Mouse (Mus musculus) gastrocnemius, postnatal 25 days (tissue): ENCODE results near the gene 1700029P11Rik. TPM values are rescaled to one million over a fixed set of nuclear protein-coding genes. Genes with fewer than 3 reads are reported as not detected.
"Not testable (repeated sequence)": the region's sequence is repeated elsewhere in the genome, so short reads cannot be mapped to it uniquely, and the experiment has no call there.

Source experiments
- DNase-seq: peaks from one replicate; pipeline ENCODE4 v3.0.0; 2022
- total RNA-seq, 2 experiments: library from RNA; stranded (reverse); gene quantifications; 1 replicate in 1 of 2; 2 replicates in 1 of 2; pipeline ENCODE4 v1.2.3; 2021

Gene 1700029P11Rik
- total RNA-seq, 2 experiments from 2014 or later: not detected

DNA sequence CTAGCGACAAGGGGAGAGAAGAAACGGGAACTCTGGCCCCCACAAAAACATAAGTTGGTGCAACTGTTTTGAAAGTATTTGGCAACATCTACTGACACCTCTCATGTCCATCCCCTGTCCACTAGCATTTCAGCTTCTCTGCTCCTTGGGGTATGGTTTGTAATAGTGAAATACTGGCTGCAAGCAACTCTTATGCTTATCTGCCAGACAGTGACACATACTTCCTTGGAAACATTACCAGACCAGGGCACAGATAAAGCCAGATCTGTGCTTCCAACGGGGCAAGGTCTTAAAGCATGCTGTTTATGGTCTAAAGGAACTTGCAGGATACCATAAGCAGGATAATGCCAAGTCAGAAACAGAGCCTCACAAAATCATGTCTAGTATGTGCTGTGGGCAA lies 21.4 kb upstream of the 1700029P11Rik start:
- no peak for DNase-seq

GRCm38 (mm10) chr15:81960171-81961077 lies 19.9 kb upstream of the 1700029P11Rik start, which contains the start of gene Pmm1:
Gene Pmm1 (minus strand): TSS chr15:81960930.
- DNase-seq: peak; percentile 98

DNA sequence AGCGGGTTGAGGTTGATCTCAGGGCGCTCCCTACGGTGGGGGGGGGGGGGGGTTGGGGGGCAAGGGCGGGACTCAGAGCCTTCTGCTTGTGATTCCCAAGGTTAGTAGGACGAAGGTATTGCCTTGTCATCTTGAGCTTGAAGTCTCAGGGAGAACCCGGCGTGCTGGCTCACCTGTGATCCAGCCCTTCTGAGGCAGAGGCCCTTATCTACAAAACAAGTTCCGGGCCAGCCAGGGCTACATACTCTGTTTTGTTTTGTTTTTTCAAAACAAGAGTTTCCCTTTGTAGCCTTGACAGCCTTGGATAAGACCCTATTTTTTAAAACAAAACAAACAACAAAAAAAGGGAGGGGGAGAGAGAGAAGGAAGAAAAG lies 19.3 kb upstream of the 1700029P11Rik start:
- no peak for DNase-seq

- DNase-seq: no peak
Measured at GRCm38 (mm10) chr15:81964262-81964661, 16.1 kb upstream of the 1700029P11Rik start.

DNA sequence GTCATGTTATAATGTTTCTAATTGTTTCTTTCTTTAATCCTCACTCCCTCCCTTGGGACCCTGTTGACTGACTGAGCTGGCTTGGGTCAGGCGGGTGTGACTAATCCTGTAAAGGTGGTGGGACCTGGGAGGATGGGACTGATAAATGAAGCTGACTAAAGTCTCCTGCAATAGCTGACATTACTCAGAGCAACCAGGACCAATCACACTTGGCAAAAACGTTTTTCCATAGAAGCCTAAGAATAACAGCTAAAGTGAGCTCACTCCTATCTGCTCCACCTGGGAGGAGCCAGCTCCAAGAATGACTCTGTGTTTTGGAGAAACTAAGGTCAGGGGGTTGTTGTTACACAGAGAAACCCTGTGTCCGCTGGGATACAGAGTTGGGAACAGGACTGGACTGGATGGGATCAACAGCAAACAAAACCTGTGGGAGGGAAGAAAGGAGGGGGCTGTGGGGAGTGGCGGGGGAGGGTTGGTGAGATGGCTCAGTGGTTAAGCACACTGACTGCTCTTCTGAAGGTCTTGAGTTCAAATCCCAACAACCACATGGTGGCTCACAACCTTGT lies 15.3 kb upstream of the 1700029P11Rik start:
- no peak for DNase-seq

DNA sequence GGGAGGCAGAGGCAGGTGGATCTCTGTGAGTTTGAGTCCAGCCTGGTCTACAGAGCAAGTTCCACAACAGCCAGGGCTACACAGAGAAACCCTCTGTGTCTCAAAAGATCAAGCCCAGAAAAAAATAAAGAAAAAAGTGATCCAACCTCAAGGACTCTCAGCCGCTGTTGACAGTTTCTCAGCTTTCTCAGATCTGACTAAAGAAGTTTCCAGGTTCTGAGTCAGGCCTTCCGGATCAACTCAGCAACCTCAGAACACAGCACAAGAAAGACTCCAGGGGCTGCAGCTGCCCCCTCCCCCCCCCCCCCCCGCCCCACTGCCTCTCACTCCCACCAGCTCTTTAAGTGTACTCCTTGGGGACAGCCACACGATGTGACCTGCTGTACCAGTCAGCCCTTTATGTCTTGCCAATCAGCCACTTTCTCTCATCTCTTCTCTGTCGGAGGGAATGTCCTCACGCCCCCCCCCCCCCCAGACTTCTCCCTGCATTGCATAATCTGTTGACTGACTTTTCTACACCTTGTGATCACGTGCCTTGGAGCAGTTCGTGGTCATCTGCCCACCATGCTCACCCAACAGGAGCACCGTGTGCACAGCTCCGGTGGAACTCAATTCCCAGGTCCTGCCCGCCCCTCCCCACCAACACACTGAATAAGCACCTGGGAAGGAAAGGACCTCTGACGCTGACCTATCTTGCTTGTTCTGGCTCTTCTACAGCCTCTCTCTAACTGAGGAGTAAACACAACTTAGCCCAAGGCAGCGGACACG lies 14.1 kb upstream of the 1700029P11Rik start:
- DNase-seq: no peak

- no peak for DNase-seq
Measured at GRCm38 (mm10) chr15:81967821-81968220, 12.5 kb upstream of the 1700029P11Rik start.

DNA sequence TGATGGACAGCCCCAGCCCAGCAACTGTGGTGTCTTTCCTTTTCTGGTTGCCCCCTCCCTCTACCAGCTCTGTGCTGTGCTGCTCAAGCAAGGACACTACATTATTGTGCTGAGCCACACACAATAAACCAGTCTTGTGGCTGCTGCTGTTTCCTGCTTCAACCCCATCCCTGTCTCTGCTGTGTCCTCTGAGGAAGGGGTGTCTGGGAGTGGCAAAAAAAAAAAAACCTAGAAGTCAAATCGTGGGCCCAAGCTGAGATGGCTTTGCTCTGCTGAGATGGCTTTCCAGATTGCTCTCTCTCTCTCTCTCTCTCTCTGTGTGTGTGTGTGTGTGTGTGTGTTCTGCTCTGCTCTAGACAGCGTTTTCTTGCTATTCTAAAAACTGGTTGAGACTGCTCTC lies 11.9 kb upstream of the 1700029P11Rik start:
- no peak for DNase-seq

- DNase-seq: no peak
Measured at GRCm38 (mm10) chr15:81969173-81969572, 11.2 kb upstream of the 1700029P11Rik start.

DNA sequence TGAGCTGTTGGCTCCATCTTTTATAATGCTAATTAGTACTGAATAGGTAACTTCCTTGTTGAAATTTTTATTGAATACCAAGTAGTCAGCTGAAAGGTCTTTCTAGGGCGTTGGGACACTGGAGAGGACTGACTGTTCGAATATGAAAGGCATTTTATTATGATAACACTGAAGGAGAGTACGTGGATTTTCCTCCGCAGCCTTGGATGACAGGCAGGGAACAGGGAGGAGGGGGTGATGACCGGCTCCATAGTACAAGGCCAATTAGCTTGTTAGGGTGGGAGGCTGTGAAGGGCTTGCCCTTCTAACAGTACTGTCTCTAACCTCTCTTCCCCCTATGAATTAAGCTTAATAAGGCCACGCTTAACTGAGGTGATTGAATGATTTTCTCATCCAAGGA lies 10.7 kb upstream of the 1700029P11Rik start:
- not testable (repeated sequence) for DNase-seq

GRCm38 (mm10) chr15:81970498-81970897 lies 9.8 kb upstream of the 1700029P11Rik start:
- DNase-seq: not testable (repeated sequence)

- DNase-seq: not testable (repeated sequence)
Measured at GRCm38 (mm10) chr15:81975156-81975555, 5.2 kb upstream of the 1700029P11Rik start.

- no peak for DNase-seq
Measured at GRCm38 (mm10) chr15:81982173-81982572, 1.8 kb downstream of the 1700029P11Rik start.

DNA sequence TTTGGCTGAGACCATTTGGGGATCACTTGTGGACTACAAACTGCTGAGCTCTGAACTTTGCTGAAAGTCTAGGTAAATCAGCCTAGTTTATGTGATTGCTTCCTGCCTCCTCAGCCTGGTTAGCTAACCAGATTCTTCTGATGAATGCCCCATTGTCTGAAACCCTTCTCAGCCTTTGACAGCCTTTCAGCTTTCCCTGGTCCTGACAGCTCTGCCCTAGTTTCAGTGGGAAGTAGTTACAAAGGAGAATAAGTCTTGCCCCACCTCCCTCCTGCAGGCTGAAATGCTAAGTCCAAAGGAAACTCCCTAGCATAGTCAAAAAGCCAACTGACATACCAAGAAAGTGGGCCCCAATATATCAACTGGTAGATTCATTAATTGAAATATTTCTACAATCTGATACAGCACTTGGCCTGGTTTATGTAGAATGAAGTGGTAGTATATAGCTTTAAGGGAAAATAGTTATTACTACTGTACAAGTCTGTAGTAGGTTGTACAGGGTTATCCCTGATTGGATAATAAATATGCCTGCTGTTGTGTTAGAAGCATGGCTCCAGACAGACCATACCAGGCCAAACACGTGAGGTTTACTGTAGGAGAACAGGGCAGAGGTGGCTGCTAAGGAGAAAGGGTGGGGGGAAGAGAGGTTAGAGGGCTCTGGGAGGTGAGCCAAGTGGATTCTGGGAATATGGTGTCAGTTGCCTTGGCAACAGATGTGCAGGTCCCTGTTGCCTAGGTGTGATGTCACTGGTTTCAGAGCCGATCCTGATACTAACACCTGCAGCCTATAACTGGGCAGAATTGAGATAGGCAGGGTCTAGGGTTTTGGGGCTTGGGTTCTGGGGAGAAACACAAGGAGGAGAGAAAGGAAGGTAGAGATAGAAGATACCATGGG lies 5.2 kb downstream of the 1700029P11Rik start:
- no peak for DNase-seq

DNA sequence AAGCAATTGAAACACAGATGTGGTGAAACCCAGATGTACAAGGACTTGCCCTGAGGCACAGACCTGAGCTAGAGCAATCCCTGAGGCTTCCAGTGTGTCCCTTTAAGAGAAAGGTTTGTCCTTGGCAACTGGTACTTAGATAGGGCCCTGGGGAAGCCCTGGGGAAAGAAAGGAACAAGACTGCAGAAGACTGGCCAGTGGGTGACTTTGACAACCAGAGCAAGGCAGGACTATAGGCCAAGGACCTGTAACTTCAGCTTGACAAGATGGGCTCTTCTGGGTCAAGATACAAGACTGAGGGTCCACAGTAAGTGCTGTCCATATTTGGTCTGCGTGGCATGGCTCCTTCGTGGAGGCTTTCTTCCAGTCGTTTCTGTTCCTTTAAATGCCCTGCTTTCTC lies 7.3 kb downstream of the 1700029P11Rik start, which contains the start of gene Xrcc6:
Xrcc6 (plus strand) TSS at position 190 of the 400 bp plus-strand sequence.
- no peak for DNase-seq

DNA sequence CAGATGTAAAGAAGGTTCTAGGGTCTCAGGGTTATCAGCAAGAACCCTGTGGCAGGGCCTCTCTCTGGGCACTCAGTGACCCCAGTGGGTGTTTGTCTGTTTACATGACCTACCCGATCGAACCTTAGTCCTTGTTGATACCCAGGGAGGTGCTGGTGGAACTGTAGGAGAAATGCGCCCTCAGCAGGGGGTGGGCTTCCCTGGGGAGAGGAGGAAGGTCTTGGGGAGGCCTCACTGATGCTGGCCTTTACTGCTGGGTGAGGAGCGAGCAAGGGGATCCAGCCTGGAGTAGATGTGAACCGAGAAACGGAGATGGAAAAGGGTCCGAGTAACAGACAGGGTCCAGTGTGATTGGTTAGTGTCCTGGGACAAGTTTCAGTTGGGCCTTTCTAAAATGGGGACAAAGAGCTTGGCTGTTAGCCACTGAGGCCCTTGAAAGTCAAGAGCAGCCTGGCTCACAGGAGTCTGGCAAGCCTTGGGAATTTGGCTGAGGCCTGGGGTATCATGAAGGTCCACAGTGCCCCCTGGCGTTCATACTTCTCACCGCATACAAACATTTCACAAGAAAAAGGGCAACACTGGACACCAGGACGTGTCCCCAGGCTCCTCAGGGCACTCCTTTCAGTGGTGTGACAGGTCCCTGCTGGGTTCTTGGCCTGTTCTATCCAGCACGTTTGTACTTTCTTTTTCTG lies 9.2 kb downstream of the 1700029P11Rik start:
- DNase-seq: peak; percentile 73

- DNase-seq: peak; percentile 9
Measured at GRCm38 (mm10) chr15:81990549-81990948, 10.2 kb downstream of the 1700029P11Rik start.

GRCm38 (mm10) chr15:81993992-81994391 lies 13.7 kb downstream of the 1700029P11Rik start:
- no peak for DNase-seq

DNA sequence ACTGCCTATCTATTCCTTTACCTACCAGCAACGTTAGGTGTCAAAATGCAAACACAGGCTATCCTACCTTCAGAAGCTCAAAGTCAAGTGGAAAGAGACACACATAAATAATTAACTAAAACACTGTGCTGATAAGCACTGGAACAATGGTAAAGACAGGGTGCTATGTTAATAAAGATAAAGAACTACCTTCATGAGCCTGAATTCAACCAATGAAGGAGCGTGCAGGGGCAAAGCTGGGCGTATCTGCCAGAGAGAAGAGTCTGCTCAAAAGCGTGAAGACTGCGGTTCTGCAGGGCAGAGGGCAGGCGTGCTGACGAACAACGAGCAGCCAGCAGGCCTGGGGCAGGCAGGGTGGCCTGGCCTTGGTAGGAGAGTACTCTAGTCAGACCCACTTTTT lies 23.9 kb downstream of the 1700029P11Rik start:
- DNase-seq: no peak

- DNase-seq: no peak
Measured at GRCm38 (mm10) chr15:82011947-82012346, 31.6 kb downstream of the 1700029P11Rik start.
